Mouse (Mus musculus) embryonic fibroblast, embryonic 13.5 days (primary cell): ENCODE measurements around the gene Sytl3.
"Not testable (repeated sequence)": the region's sequence is repeated elsewhere in the genome, so short reads cannot be mapped to it uniquely, and the experiment has no call there.

ENCODE experiments used
- CTCF ChIP-seq: IDR thresholded peaks from 2 replicates; pipeline ENCODE4 v1.5.1; 2011; ENCODE audit warnings: mild to moderate bottlenecking, control low read depth, low read length, moderate library complexity, borderline replicate concordance; ENCODE audit not compliant: insufficient read depth
- POLR2A ChIP-seq: IDR thresholded peaks from 2 replicates; pipeline ENCODE4 v1.6.1; 2011; ENCODE audit warnings: low read depth, mild to moderate bottlenecking, control low read depth, low read length, moderate library complexity

DNA sequence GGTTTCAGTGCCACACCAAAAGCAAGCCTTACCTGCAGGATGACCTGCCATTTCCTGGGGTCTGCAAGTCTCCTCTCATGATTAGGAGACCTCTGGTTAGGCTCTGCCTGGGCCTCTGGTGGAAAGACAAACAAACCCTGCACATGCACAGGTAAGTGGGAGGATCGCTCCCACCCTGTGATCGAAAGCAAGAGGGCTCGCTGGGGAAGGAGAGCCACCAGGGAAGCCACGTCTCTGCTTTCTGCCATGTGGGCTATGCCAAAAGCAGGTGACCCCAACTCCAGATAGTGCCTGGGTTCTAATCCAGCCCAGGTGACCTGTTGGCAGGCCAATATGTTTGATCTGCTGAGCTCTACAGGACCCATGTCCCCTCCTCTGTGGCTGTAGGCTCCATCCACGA is 47.6 kb downstream of the Sytl3 start:
- TF ChIP-seq POLR2A, CTCF: not testable (repeated sequence)
